Mouse (Mus musculus): ENCODE data around the gene Sox30.
A peak's percentile ranks its signal among the peaks of the same experiment; 100 is the strongest.

Gene Sox30

GRCm38 (mm10) chr11:45979946-45980892, at the start of gene Sox30:
Gene Sox30, plus strand, starts transcription at chr11:45980310.
- DNase-seq (ENCODE audit: low spot score): peak; percentile 73

GRCm38 (mm10) chr11:45932771-45933170, 47.3 kb upstream of the Sox30 start:
- no peak for DNase-seq (ENCODE audit: low spot score)

DNA sequence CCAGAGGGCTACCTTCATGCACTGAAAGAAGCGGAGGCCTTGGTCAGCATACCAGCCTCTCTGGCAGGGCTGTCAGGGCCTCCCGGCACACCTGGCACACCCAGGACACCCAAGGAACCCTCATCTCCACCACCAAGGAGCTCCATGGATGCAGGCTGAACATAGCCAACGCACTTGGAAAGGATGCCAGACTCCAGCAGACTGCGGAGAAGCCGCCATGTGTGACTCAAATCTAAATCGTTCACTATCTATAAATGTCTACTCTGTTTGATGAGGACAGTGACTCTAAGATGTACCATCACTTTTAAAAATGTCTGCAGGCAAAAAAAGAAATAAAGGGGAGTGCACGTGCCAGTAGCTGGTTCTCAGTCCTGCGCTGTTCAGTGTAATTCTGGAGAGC, 42.6 kb upstream of the Sox30 start:
- DNase-seq (ENCODE audit: low spot score): no peak

DNA sequence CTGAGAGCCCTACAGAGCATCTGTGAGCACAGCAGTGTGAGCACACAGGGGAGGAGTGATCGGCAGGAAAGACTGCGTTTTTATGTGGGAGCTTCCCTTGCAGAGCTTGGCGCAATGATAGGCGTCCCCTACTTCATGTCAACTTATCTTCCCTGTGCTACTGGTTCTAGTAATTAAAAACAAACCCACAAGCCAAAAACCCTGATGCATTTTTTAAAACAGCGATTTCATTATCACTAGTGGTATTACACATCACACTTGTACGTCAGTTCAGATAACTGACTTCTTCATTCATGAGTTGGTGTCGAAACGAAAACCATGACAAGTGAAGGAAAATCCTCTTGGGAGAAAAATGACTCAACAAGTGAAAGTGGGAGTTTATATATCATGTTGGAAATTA, 41.2 kb upstream of the Sox30 start:
- DNase-seq (ENCODE audit: low spot score): no peak

GRCm38 (mm10) chr11:45942281-45942680, 37.8 kb upstream of the Sox30 start:
- no peak for DNase-seq (ENCODE audit: low spot score)

- DNase-seq (ENCODE audit: low spot score): no peak
Observed at GRCm38 (mm10) chr11:45943108-45943705, 36.9 kb upstream of the Sox30 start.

- DNase-seq (ENCODE audit: low spot score): no peak
Observed at GRCm38 (mm10) chr11:45943891-45944642, 36.0 kb upstream of the Sox30 start.

DNA sequence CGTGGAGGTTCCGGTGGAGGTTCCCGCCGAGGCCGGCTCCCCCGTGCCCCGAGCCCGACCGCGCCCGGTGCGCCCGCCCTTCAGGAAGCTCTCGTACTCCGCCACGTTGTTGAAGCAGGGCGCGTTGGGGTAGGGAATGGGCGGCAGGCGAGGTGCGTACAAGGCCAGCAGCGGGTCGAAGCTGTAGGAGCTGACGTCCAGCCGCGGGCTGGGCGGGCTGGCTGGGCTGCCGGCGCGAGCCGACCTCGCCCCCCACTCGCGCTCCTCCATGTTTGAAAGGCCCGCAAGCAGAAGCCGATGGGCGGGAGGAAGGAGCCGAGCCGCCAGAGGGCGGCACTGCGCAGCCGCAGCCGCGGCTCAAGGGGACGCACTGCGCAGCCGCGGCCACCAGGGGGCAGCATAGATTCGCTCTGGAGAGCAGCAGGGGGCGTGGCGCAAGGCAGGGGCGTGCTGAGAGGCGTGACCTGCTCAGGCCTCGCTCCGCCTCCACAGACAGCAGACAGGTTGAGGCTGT, 35.4 kb upstream of the Sox30 start, which contains the start of gene Lsm11:
Gene Lsm11, minus strand, starts transcription at position 293 of the 514 bp plus-strand sequence.
- DNase-seq (ENCODE audit: low spot score): peak; percentile 93

- no peak for DNase-seq (ENCODE audit: low spot score)
Observed at GRCm38 (mm10) chr11:45946796-45947195, 33.3 kb upstream of the Sox30 start.

DNA sequence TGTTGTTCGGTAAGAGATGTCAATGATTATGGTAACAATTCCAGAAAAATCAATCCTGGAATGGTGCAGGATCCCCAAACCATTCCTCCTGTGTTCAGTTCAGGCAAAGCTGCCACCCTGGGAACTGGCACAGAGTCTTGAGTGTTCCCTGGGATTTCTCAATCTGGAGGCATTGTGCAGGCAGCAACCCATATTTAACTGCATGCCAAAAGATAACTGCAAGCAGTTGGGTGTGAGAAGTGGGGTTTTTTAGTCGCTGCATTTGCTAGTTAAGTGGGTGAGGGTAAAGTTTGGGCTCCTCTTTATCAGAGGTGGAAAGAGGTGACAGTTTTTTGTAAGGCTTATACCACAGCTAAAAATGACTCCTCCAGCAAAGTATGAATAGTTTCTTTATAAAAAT, 32.6 kb upstream of the Sox30 start:
- DNase-seq (ENCODE audit: low spot score): no peak

GRCm38 (mm10) chr11:45955127-45955627, 24.9 kb upstream of the Sox30 start, which contains the start of gene Thg1l:
Gene Thg1l, minus strand, starts transcription at chr11:45955494.
- DNase-seq (ENCODE audit: low spot score): peak; percentile 94

DNA sequence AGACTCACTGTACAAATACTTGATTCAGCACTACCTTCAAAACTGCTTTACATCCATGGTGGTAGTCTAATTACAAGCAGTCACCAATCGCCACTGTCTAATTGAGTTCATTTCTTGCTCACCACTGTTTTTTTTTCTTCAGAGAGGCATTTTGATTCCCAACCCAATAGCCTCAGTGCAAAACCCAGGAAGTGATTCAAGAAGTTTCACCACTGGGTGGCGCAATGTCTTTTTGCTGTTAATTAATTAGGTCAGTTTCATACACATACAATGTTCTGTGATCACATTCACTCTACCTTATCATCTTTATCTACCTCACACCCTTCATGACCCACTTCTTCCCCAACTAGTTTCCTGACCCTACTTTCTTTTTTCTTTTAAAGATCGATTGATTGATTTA, 20.5 kb upstream of the Sox30 start:
- no peak for DNase-seq (ENCODE audit: low spot score)

DNA sequence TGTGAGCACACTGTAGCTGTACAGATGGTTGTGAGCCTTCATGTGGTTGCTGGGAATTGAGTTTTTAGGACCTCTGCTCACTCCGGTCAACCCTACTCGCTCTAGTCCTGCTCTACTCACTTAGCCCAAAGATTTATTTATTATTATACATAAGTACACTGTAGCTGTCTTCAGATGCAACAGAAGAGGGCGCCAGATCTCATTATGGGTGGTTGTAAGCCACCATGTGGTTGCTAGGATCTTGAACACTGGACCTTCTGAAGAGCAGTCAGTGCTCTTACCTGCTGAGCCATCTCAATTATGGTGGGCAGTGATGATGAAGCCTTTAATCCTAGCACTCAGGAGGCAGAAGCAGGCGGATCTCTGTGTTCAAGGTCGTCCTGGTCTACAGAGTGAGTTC, 20.1 kb upstream of the Sox30 start:
- DNase-seq (ENCODE audit: low spot score): no peak

- no peak for DNase-seq (ENCODE audit: low spot score)
Observed at GRCm38 (mm10) chr11:45966896-45967295, 13.2 kb upstream of the Sox30 start.

DNA sequence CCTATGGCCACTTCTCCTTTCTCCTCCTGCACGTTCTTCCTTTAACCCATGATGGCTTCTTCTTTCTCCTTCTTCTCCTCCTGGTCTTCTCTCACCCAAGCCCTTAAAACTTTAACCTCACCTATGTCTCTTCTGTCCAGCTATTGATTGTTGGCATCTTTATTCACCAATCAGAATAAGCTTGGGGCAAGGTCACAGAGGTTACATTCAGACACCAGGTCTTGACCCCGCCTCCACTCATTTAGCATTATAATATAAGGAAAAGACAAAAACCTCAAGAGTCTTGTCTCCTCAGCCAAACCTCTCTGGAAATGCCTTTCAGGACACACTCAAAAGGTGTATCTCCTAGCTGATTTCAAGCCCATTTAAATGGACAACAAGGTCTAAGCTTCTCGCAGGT, 11.6 kb upstream of the Sox30 start:
- DNase-seq (ENCODE audit: low spot score): no peak

GRCm38 (mm10) chr11:45973635-45974034, 6.5 kb upstream of the Sox30 start:
- no peak for DNase-seq (ENCODE audit: low spot score)

DNA sequence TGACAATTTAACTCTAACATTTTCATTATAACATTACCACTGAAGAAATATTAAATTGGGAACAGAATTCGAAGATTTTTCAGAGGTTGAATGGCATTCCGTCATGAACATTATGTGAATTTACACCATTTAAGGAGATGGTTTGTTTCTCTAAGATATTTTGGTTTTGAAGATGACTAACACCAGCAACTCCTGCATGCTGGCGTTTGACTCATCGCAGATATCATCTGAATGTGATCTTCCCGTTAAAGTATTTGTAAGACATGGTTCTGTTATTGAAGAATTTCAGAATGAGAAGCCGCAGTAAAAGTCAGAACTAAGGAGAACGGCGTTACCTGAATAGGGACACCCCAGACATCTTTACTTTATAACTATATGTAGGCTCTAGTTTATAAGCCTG, 5.6 kb upstream of the Sox30 start:
- no peak for DNase-seq (ENCODE audit: low spot score)

GRCm38 (mm10) chr11:45976061-45976460, 4.0 kb upstream of the Sox30 start:
- DNase-seq (ENCODE audit: low spot score): no peak

- DNase-seq (ENCODE audit: low spot score): no peak
Observed at GRCm38 (mm10) chr11:45980893-45981253, 763 bp downstream of the Sox30 start.

DNA sequence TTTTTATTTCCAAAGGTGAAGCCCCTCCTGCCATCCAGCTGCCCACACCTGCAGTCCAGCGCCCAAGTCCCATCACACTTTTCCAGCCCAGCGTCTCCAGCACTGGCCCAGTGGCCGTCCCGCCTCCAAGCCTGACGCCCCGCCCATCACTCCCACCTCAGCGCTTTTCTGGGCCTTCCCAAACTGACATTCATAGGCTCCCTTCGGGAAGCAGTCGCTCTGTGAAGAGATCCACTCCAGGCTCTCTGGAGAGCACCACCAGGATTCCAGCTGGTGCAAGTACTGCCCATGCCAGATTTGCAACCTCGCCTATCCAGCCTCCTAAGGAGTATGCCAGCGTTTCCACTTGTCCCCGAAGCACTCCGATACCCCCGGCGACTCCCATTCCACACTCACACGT, 11.5 kb downstream of the Sox30 start:
- peak; percentile 44 for DNase-seq (ENCODE audit: low spot score)

DNA sequence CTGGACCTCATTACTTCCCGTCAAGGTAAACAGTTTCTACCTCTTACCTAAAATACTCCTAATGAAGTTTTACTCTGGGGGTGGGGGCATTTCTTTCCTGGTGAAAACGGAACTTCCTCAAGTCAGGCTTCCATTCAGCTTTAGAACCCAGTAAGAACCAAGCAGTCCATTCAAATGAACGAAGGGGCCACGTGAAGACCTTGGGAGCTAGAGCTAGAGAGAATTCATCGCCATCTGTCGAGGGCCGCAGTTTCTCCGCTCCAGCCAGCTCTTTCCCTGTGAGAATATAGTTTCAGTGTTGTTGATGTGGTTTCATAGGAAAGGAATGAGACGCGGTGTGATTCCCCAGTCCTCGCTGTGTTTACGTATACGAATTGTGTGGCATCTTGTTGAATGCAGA, 12.0 kb downstream of the Sox30 start:
- no peak for DNase-seq (ENCODE audit: low spot score)

GRCm38 (mm10) chr11:46016061-46016460, 36.0 kb downstream of the Sox30 start:
- DNase-seq (ENCODE audit: low spot score): peak; percentile 59

Measured in yolk sac, embryonic 10.5 days (tissue).